23 mouse cellular contexts compared by ENCODE assay signal in the genomic region with DNA sequence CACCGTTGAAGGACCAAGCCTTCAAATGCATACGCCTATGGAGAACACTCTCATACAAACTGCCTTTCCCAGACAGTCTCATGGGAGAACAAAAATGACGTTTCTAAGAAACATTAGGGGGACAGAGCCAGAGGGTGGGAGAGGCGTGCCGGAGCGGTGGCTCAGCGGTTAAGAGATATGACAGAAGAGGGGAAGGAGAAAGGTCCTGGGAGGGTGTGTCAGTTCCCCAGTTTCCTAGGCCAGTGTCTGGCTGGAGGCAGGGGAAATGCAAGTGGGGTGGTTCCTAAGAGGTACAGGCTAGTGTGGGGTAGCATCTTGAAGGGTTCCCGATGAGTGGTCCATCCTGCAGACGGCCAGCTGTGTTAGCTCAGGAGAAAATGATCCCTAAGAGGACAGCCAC. TPM values are rescaled to one million over a fixed set of nuclear protein-coding genes. Genes with fewer than 3 reads are reported as not detected.
"Had no signal": no experiment of that assay in that cellular context is flagged by ENCODE, and none has a peak within 500 bp of the region (broad histone marks: within the 10 kb centered on the region; RNA-seq: fewer than 3 reads in every experiment).

No protein-coding gene starts in this region.

- DNase-seq: retina, postnatal 1 day; right cerebral cortex, adult 18-20 months; right cerebral cortex, postnatal 14 days; right cerebral cortex, postnatal 25 days; right cerebral cortex, postnatal 4 days; spleen, adult 18-20 months; thymus, adult 18-20 months; thymus, adult 2 months; thymus, postnatal 14 days; thymus, postnatal 25 days; thymus, postnatal 36 days; thymus, postnatal 4 days had no signal

- H3K4me3 ChIP-seq: neural tube, embryonic 13.5 days; neural tube, embryonic 15.5 days; stomach, embryonic 15.5 days had no signal

- H3K36me3 ChIP-seq: neural tube, embryonic 13.5 days; neural tube, embryonic 15.5 days; stomach, embryonic 15.5 days had no signal

- H3K27me3 ChIP-seq: neural tube, embryonic 13.5 days; neural tube, embryonic 15.5 days; stomach, embryonic 15.5 days had no signal

- H3K9me3 ChIP-seq: neural tube, embryonic 13.5 days; neural tube, embryonic 15.5 days; stomach, embryonic 15.5 days had no signal

- H3K27ac ChIP-seq: neural tube, embryonic 13.5 days; neural tube, embryonic 15.5 days; stomach, embryonic 15.5 days; stomach, postnatal 0 days had no signal

- H3K9ac ChIP-seq: neural tube, embryonic 13.5 days; neural tube, embryonic 15.5 days; stomach, embryonic 15.5 days had no signal

RNA-seq across cellular contexts. Expression of a gene that starts 14.2 kb away (rescaled TPM):
- total RNA-seq: neutrophil, adult 5-6 weeks had no signal
- polyA plus RNA-seq: neural tube, embryonic 13.5 days; neural tube, embryonic 14.5 days; neural tube, embryonic 15.5 days; small intestine, adult 2 months; spleen, adult 2 months; stomach, embryonic 14.5 days; stomach, embryonic 15.5 days; stomach, embryonic 16.5 days; stomach, postnatal 0 days; thymus, adult 2 months; thymus, postnatal 0 days had no signal

RNA-seq across cellular contexts. Expression of a gene that starts 54.6 kb away (rescaled TPM):
- total RNA-seq: neutrophil, adult 5-6 weeks had no signal
